Mouse (Mus musculus) gastrocnemius, adult 8-10 months (tissue): ENCODE measurements at regions not wholly inside any gene's neighbourhood (a gene's known extent, or its start where the extent isn't known, plus 50 kb on each side); places are given as distances from the start of the nearest gene placed in this dataset.

ENCODE experiments used
- DNase-seq, 2 experiments: peaks; one replicate each; pipeline ENCODE4 v3.0.0; 2022; ENCODE audit warnings: low spot score in 2 of 2

GRCm38 (mm10) chr17:47178705-47179104 lies 168.3 kb upstream of the Ubr2 start:
- no peak for DNase-seq

- DNase-seq, result no peak
These were observed 167.4 kb upstream of the Ubr2 start for GRCm38 (mm10) chr17:47177671-47178246.

DNA sequence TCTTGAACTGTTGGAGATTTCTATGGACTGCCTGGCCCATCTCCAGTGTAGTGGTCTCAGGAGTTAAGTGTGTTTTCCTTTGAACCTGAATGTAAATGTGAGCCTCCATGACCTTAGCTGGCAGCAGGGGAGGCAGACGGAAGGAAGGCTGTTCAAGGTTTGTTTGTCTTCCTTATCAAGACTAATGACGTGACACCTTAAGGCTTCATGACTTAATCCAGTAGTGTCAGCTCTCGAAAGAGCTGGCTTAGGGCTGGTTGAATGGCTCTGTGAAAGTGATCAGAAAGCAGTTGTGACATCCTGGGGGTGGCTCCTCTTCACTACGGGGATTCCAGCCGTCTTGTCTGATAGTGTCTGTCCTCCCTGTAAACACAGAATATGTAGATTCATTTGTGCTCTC lies 166.0 kb upstream of the Ubr2 start:
- no peak for DNase-seq

GRCm38 (mm10) chr17:47174748-47175215 lies 164.4 kb upstream of the Ubr2 start:
- DNase-seq, result peak; percentile 39 to 67

DNA sequence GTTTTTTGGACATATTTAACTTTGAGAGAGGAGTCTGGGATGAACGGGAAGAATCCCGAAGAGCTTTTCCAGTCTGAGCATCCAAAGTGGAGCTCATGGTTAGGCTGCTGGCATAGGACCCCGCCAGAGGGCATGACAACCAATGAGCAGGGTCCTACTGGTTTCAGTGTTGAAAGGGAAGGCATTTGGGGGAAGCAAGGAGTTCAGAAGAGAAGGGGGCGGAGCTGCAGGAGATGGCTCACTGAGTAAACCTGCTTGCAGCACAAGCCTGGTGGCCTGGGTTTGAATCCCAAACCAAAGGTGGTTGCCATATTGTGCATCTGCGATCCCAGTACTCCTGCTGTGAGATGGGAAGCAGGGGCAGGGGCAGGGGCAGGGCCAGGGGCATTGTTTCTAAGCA lies 161.4 kb upstream of the Ubr2 start:
- DNase-seq, result no peak

- no peak for DNase-seq
These were observed 160.7 kb upstream of the Ubr2 start for GRCm38 (mm10) chr17:47170978-47171593.

- peak; percentile 18 to 48 for DNase-seq
These were observed 157.7 kb upstream of the Ubr2 start for GRCm38 (mm10) chr17:47168105-47168504.

DNA sequence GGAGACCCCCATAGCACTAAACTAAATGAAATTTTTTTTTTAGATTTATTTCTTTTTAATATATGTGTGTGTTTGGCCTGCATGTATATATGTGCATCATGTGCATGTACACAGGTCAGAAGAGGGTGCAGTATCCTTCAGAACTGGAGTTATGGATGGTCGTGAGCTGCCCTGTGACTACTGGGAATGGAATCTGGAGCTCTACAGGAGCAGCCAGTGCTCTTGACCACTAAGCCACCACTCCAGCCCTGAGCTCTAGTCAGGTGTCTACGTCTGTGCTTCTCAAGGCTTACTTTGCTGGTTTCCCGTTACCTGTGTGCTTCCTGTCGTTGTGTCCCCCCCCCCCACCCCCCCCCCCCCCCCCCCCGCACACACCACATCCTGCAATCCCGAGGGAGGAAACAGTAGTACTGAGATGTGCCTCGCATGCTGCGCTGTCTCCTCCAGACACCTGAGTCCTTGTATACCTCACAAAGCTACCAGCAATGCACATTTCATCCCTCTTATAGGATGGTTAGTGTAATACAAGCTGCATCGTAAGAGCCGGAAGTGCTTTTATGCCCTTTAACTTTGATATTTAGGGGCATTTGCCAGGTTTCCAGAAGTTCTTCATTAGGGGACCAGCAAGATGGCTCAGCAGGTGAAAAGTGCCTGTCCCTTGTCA lies 153.5 kb upstream of the Ubr2 start:
- no peak for DNase-seq

- no peak for DNase-seq
These were observed 152.1 kb upstream of the Ubr2 start for GRCm38 (mm10) chr17:47162459-47162858.

- no peak for DNase-seq
These were observed 145.9 kb upstream of the Ubr2 start for GRCm38 (mm10) chr17:47156237-47156636.

- no peak for DNase-seq
These were observed 141.4 kb upstream of the Ubr2 start for GRCm38 (mm10) chr17:47151557-47152278.

DNA sequence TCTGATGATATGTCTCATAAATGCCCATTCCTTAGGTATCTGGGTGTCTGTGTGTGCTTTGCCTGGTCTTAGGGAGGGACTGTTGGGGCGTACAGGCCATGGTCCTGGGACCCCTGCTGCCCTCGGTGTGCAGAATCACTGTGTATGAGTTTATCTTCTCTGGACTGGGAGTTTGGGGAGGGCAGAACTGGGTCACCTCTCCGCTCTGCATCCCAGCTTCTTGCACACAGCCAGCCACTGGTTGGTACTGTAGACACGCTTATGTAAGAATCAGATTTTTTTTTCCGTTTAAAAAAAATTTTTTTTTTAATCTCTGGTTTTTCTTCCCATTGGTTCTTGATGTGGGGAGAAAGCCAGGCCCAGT lies 140.8 kb upstream of the Ubr2 start:
- DNase-seq, result no peak

GRCm38 (mm10) chr17:47150636-47151035 lies 140.3 kb upstream of the Ubr2 start:
- DNase-seq, result no peak

- no peak for DNase-seq
These were observed 139.3 kb upstream of the Ubr2 start for GRCm38 (mm10) chr17:47149662-47150061.

- DNase-seq, result no peak
These were observed 138.8 kb upstream of the Ubr2 start for GRCm38 (mm10) chr17:47149158-47149557.

- DNase-seq, result no peak
These were observed 136.3 kb upstream of the Ubr2 start for GRCm38 (mm10) chr17:47146640-47147039.

DNA sequence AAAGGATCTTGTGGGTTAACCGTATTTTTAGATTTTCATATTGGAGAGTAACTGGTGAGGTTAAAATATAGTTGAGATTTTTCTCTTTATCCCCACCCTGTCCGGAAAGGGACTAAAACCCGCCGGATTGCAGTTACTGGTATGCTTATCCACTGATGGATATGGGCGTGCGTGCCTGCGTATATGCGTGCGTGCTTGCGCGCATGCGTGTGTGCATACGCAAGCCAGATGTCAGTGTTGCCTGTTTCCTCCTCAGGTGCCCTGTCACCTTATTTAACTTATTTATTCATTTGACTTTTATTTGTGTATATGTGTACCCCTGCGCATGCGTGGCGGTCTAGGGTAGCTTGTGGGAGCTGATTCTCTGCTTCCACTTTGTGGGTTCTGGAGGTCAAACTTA lies 135.2 kb upstream of the Ubr2 start:
- DNase-seq, result no peak

GRCm38 (mm10) chr17:47144996-47145395 lies 134.6 kb upstream of the Ubr2 start:
- no peak for DNase-seq

- DNase-seq, result peak in 1 of 2 experiments; percentile 15
These were observed 134.1 kb upstream of the Ubr2 start for GRCm38 (mm10) chr17:47144460-47144859.

- no peak for DNase-seq
These were observed 133.5 kb upstream of the Ubr2 start for GRCm38 (mm10) chr17:47143898-47144297.

- no peak for DNase-seq
These were observed 132.5 kb upstream of the Ubr2 start for GRCm38 (mm10) chr17:47142885-47143284.

- no peak for DNase-seq
These were observed 131.9 kb upstream of the Ubr2 start for GRCm38 (mm10) chr17:47142276-47142675.
